Mouse (Mus musculus): Measurements from ENCODE around the gene Vps33a.
"Not testable (repeated sequence)": the region's sequence is repeated elsewhere in the genome, so short reads cannot be mapped to it uniquely, and the experiment has no call there.

The Vps33a gene

DNA sequence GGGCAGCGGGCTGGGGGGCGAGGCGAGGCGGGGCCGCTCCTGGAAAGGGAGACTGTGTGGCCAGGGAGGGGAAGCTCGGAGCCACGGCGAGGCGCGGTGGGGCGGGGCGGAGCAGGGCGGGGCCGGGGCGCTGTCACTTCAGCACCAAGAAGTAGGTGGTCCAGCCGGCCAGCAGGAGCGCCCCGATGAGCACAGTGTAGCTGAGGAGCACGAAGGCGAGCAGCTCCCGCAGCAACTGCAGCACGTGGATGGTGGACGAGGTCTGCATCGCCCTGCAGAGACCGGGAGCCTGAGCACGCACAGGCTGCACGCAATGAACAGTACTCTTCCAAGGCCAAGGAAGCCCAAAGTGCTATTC lies 48.5 kb downstream of the Vps33a start:
- no peak for DNase-seq (ENCODE audit: low read depth, low spot score)

DNA sequence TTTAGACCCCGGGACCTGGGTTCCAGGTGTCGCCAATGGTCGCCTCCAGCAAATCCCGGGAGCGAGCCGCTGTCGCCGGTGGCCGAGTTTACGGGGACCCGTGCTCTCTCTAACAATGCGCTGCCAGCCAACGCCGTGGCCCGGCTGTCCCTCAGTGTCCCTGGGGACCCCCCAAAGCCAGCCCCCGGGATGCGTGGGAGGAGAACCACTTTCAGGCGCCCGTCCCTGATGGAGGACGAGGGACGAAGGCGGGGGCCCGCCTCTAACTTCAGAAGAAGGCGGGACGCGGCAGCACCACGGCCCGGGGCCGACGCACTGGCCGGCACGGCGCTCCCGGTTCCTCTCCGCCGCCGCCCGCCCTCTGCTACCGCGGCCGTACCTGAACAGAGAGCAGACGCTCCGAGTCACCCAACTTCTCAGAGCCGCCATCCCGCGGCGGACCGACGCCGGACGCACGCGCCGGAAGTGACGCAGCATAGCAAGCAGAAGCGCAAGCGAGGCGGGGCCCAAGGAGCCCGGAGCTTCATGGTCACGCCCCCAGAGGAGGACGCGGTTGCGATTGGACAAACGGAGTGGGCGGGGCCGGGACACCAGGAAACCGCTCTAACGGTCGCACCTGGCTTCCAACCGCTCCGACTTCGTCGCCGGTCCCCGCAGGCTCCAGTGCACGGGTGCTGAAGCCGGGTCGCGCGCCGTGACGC lies 49.0 kb downstream of the Vps33a start, which contains the start of gene Diablo:
TSS of gene Diablo (minus strand) at position 485 of the 701 bp plus-strand sequence.
- DNase-seq (ENCODE audit: low read depth, low spot score): peak; percentile 100

DNA sequence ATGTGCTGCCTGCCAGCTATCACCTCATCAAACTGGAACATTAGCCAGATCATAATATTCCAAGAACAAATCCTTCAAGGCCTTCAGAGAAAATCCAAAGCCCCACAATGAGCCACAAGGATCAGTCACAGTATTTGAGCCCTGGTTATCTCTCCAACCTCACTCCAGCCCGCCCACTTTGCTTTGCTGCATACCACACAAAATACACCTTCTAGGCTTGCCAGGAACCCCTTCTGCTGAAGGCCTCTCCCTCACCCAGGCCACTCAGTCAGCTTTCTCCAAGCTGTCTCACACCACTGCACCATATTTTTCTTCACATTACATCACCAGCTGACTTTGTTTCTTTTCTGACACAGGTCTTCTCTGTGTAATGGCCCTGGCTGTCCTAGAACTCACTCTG lies 50.7 kb downstream of the Vps33a start:
- DNase-seq (ENCODE audit: low read depth, low spot score): no peak

DNA sequence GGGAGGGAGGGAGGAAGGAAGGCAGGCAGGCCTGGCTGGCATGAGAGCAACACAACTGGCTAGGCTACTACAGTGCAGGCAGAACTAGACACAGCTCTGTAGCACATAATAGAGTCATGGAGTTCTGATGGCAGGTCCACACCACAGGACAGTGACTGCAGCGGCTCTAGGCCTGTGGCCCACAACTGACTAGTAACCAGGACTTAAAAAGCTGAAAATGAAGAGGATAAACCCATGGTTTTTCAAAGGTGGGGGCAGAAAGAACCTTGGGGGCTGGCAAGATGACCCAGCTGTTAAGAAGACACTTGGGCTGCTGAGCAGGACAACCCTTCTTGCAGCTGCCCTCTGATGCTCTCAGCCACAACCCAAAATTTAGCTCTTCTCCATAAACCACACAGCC lies 51.2 kb downstream of the Vps33a start:
- no peak for DNase-seq (ENCODE audit: low read depth, low spot score)

DNA sequence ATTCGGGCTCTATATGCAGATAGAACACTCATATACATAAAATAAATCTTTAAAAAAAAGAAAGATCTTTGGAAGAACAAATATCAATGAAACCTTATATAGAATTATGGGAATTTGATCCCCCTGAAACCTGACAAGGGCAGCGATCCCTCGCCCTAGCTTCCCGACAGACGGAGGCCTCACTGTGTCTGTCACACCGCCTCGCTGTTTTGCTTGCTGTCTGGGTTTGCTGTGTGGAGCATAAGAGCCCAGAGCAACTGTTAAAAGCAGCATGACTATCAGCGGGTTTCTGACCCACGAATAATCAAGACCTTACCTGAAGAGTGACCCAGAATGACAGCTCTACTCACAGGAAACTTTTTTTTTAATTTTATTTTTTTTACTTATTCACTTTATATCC lies 52.2 kb downstream of the Vps33a start:
- DNase-seq (ENCODE audit: low read depth, low spot score): no peak

DNA sequence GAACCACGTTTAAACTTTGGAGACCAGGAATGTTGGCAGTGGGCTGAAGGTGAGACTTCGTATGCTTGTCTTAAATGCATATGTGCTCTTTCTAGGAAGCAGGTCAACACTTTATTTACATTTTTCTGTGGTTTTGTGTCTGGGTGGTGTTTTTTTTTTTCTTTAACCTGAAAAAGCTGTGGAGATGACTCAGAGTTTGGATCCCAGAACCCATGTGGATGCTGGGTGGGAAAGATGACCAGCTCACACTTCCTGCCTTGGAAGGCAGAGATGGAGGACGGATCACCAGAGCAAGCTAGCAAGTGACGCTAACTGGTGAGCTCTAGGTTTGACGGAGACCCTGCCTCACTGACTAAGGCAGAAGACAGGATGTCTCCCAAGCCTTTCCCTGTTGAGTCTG lies 58.0 kb downstream of the Vps33a start:
- DNase-seq (ENCODE audit: low read depth, low spot score): no peak

DNA sequence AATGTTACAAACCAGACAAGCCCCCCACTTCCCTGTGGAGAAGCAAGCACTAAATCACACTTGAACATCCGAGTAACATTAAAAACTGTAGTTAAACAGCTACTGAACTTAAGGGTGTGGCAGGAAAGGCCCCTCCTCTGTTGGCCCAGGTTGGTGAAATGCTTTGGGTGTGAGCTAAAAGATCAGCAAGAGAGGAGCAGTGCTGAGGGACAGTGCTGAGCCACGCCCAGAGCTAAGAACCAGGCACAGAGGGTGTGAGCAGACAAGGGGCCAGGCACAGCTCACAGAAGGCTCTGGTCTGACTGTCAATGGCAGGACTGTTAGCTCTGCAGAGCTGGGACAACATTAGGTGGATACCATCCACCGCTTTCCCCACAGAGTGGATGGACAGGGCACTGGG lies 60.7 kb downstream of the Vps33a start:
- no peak for DNase-seq (ENCODE audit: low read depth, low spot score)

DNA sequence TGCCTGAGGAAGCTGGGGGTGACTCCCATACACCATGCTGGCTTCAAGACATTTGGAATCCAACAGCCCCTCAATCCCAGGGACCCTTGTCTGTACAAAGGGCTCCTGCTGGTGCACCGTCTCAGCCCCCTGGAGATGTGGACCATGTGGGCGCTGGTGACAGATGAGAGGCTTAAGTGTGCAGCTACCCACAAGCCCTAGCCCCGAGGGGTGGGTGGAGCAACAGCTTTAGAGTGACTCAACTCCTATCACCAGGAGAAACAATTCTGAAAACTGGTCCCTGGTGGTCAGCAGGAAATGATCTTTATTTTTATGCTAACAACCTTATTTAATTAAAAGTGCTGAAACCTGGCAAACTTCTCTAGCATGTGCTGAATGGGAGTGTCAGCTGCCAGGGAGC lies 61.4 kb downstream of the Vps33a start:
- DNase-seq (ENCODE audit: low read depth, low spot score): not testable (repeated sequence)

DNA sequence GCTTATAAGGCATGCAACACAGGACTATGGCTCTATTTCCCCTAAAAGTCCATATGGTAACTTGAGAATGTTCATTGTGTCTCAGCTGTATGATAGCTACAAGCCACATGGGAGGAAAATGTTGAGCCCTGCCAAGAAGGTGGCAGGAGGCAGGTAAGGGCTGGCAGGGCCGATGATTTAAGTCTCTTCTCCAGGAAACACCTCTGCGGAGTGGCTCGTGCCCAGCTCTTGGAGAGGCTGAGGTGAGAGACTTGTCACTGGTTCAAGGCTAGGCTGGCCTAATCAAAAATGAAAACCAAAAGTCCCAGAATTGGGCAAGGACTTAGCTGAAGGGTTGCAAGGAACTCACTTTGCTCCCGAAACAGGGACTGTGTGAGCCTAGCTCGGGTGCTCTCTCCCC lies 62.7 kb downstream of the Vps33a start, which contains the start of gene B3gnt4:
TSS of gene B3gnt4 (plus strand) at position 301 of the 400 bp plus-strand sequence.
- DNase-seq (ENCODE audit: low read depth, low spot score): no peak

DNA sequence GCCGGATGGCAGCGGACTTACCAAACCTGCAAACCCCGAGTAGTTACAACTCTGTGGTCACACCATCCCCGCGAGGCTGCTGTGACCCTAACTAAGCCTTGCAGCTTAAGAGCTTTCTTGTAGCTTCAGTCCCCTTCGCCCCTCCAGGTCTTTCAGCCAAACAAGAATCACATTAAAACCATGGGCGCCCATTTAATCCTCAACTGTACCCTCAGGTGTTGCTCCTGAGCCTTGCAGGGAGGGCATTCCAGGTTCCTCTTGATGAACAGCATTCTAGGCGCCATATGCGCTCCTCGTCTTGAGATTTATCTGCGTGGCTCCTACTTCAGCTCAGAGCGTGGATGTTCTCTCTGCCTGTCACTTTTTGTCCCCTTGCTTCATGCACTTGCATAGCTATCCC lies 63.9 kb downstream of the Vps33a start:
- DNase-seq (ENCODE audit: low read depth, low spot score): peak; percentile 32

DNA sequence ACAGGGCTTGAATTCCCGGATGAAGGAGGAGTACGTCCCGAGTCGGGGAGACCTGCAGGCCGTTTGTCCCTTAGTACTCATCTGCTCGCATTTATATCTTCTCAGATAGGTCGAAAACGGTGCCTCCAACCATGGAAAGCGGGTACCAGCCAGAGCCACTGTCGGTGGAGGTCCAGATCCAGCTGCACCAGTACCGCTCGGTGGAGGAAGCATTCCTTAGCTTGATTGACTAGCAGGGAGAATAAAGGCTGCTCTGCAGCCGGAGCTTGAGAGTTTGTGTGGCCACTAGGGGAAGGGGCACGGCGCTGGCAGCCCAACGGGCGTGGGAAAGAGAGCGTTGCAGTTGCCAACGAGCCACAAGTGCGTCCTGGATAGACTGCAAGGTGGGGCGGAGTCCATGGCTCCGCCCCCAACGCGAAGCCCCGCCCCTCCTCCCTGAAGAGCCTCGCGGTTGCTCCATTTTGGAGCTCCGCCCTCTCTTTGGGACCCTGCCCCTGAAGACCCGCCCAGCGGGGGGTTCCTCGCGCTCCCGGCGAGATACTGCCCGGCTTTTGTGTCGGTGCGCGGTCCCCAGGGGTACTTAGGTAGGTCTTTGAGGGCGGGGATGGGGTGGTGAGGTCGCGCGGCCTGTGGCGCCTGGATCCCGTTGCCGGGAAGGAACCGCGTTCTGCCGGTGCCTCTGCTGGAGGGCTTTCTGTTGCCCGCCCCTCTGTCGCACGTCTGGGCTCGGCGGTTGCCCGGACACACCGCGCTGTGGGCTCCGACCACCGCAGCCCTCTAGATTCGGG lies 64.7 kb downstream of the Vps33a start:
- peak; percentile 92 for DNase-seq (ENCODE audit: low read depth, low spot score)

DNA sequence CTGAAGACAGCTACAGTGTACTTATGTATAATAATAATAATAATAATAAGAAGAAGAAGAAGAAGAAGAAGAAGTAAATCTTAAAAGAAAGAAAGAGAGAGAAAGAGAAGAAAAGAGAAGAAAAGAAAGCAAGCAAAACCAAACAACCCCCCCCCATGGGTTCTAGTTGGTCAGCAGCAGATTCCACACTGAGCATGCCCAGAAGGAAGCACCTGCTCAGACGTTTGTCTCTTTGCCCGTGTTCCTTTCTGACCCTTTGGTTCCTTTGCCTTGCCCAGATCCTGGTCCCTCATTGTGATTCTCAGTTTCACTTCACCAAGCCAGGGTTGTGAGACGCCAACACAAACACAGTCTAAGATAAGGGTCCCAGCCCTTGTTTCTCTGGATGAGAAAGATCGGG lies 70.9 kb downstream of the Vps33a start:
- DNase-seq (ENCODE audit: low read depth, low spot score): no peak

DNA sequence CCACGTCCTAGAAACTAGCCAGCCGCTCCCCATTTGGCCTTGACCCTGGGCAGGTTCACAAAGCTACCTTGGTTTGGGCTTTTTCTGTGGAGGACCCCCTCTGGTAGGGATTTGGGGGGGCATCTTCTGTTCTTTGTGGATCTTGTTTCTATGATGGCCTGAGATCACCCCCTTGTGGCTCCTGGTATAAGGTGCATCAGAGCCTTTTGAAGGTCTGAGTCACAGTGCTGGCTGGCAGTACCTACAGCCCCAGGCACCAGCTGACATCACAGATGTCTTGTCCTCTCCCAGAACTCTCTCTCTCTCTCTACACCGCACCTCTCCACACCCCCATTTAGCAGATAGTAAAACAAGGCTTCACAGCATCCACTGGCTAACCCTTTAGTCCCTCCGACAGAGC lies 73.1 kb downstream of the Vps33a start:
- peak; percentile 55 for DNase-seq (ENCODE audit: low read depth, low spot score)

DNA sequence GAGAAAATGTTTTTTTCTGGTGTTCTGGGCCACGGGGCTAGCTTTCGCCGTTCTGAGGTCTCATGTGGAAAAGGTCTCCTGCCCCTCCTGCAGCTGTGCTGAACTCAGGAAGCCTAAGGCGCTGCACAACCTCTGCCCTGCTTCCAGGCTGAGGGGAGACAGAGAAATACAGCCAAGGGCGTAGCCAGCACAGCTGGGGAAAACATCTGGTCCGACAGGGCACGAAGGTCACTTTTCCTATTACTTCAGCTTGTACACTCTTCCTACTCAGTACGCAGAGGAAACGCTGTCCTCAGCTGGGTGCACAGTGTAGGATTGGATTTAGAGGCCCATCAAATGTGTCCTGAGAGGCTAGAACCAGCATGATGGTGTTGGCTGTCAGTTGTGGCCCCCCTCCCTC lies 82.9 kb downstream of the Vps33a start:
- no peak for DNase-seq (ENCODE audit: low read depth, low spot score)

DNA sequence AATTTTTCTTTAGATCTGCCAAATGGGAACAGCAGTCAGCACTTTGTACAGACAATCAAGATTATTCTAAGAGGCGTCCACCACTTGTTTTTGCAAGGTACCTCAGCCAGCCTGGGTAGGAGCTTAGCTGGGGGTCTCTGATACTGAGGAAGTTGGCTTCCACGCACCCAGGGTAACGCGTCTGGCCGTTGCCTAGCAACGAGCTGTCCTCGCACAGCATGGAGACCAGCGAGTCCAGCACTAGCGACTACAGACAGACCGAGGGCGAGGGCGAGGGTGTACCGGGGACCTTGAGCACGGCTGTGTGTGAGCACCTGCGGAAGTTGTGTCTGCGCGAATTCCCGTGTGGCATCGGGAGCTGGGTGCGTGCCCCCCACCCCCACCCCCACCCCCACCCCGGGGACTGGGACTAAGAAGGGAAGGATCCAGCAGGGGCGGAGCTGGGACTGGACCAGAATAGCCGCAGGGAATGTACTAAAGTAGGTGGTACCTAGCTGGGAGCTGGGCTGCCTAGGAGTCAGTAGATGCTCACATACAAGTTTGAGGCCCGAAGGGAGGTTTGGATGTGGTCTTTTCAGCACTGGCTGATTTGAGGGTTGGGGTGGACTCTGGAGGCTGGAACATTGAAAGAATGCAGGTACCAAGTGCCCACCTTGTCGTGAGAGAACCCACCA lies 83.6 kb downstream of the Vps33a start, which contains the start of the genes Lrrc43 and Il31:
TSS of gene Lrrc43 (plus strand) at position 194 of the 674 bp plus-strand sequence.
TSS of gene Il31 (minus strand) at position 378 of the 674 bp plus-strand sequence.
- DNase-seq (ENCODE audit: low read depth, low spot score): no peak

DNA sequence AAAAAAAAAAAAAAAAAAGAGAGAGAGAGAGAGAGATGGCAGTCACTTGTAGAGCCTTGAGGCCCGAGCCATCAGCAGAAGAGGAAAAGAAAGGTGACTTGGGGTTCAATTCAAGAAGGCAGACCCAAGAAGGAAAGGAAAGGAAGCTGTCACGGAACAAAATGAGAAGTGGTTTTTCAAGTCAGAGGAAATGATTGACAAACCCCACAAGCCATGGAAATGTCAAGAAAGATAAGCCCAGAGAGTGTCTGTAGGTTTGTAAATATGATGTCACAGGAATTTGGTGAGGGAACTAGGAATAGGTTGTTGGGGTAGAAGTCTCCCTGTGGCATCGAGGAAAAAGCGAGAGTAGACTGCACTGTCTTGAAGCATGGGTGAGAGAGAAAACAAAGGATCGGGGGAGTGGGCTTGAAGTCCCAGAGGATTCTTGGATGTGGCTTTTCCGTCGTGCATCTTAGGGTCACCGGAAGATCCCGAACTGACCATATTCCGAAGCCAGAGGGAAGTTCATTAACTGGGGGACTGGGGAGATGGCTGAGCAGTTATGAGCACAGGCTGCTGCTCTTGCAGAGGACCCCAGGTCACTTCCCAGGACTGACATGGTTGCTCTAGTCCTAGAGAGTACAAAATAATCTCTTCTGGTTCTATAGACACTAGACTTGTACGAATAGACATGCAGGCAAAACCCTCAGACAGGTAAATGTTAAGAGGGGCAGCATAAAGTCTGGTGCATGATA lies 85.0 kb downstream of the Vps33a start:
- no peak for DNase-seq (ENCODE audit: low read depth, low spot score)
